Mouse (Mus musculus): ENCODE measurements around the gene Fam76a. TPM values are rescaled to one million over a fixed set of nuclear protein-coding genes. Genes with fewer than 3 reads are reported as not detected.

The Fam76a gene
- 8.7 and 11.4 TPM in 2 replicates for polyA plus RNA-seq (2012; rRNA removed)

DNA sequence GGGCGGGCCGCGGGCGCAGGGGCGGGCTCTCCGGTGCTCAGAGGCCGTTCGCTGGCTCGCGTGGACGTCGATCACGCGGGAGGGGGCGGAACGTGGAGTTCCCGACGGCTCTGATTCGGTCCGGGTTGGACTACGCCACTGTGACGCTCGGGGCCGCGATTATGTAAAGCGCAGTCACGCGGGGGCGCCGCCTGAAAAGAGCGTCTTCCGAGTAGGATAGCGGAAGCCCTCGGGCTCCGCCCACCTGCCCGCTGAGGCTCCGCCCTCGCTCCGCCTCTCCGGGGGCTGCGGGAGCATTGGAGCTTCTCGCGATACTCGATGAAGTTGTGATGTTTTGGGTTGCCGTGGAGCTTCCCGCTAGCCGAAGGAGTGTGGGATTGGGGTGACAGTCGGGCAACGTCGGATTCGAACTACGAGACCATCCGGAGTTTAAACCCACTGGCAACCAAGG, at the start of gene Fam76a:
Gene Fam76a, minus strand, starts transcription at position 1 of the 451 bp plus-strand sequence.

DNA sequence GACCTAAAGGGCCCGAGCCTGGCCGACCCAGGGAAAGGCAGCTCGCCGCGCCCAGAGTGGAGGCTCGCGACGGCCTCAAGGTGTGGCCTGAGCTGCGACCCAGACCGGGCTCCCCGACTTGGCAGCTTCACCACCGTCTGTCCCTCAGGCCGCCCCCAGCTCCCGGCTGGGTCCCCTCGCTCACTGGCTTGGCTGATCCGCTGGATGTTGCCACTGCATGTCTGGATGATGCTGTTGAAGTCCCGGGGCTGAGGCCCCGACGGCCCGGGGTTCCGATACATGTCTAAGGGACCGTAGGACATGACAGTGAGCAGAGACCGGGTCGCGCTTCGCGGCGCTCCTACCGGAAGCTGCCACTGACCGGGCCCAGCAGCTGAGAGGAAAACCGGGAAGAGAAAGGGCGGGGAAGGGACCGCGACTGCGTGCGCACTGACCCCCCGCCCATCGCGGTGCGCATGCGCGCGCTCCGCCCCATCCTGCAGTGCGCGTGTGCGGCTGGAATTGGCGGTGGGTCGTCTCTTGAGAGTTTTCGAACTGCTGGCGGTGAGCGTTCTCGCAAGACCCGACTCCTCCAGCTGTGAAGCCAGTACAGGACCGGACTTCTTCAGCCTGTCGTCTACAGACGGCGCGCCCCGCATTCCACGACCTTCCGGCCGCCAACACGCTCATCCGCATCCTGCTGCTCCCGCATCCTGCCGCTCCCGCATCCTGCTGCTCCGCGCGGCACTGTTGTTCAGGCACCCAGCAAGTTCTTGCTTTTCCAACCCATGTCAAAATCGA, 38.1 kb downstream of the Fam76a start, which contains the start of gene Stx12:
Gene Stx12, minus strand, starts transcription at position 446 of the 780 bp plus-strand sequence.

Other genes with a start within 250 kb of the Fam76a start
- gene Xkr8, start 190.0 kb downstream of the Fam76a start, polyA plus RNA-seq (2012; rRNA removed): 1.7 and 4.3 TPM in 2 replicates
- 6.8 and 8.0 TPM in 2 replicates for gene Smpdl3b, start 165.3 kb downstream of the Fam76a start, polyA plus RNA-seq (2012; rRNA removed)
- 7.3 and 11.6 TPM in 2 replicates for gene Rpa2, start 154.2 kb downstream of the Fam76a start, polyA plus RNA-seq (2012; rRNA removed)
- 3.5 and 3.7 TPM in 2 replicates for gene Themis2, start 126.2 kb downstream of the Fam76a start, polyA plus RNA-seq (2012; rRNA removed)
- 17.0 and 17.8 TPM in 2 replicates for gene Ppp1r8, start 79.4 kb downstream of the Fam76a start, polyA plus RNA-seq (2012; rRNA removed)
- 13.7 and 14.3 TPM in 2 replicates for gene Stx12, start 38.0 kb downstream of the Fam76a start, polyA plus RNA-seq (2012; rRNA removed)
- 2.6 TPM in 2 replicates for gene Fgr, start 51.5 kb upstream of the Fam76a start, polyA plus RNA-seq (2012; rRNA removed)
- gene Ahdc1, start 88.7 kb upstream of the Fam76a start, polyA plus RNA-seq (2012; rRNA removed): 21.6 and 32.2 TPM in 2 replicates
- 60.3 and 64.8 TPM in 2 replicates for gene Wasf2, start 207.9 kb upstream of the Fam76a start, polyA plus RNA-seq (2012; rRNA removed)